Mouse (Mus musculus): ENCODE measurements around the gene Grap2.

The Grap2 gene

GRCm38 (mm10) chr15:80683990-80684389 lies 111.6 kb downstream of the Grap2 start:
- DNase-seq (ENCODE audit: low spot score), result no peak

DNA sequence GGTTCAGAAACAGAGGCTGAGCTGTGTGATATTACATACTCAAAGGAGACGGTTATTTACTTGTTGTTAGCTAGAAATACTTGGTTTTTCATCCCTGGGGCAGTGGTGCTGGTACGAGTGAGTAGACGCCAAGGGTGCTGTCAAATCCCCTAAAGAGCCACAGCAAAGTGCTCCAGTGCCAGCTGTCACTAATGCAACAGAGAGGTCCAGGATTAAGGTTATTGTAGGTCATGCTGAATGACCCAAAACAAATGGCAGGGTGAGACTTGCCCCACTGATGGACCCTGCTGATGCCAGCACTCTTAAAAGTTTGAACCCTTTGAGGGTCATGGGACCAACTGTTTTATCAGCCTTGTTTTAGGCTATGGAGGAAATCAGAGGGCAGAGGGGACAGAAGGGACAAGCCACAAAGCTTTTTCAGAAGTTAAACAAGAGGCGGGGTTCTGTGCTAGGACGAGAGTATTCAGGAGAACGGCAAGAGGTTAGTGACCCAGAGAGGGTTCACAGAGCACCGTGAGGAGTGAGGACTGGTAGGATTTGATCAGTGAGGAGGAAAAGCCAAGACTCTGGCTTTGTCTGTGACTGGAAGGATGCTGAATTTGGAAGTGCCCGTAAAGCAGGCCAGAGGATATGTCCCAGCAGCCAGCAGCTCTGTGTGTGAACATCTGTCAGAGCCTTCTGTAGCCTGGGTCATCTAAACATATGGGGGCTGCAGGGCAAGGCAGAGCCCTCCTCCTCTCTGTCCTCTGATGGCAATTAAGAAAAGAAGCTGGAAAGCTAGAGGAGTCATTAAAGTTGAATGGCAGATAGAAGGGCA lies 112.6 kb downstream of the Grap2 start:
- DNase-seq (ENCODE audit: low spot score), result no peak

- no peak for DNase-seq (ENCODE audit: low spot score)
These were observed 113.2 kb downstream of the Grap2 start for GRCm38 (mm10) chr15:80685603-80685895.

DNA sequence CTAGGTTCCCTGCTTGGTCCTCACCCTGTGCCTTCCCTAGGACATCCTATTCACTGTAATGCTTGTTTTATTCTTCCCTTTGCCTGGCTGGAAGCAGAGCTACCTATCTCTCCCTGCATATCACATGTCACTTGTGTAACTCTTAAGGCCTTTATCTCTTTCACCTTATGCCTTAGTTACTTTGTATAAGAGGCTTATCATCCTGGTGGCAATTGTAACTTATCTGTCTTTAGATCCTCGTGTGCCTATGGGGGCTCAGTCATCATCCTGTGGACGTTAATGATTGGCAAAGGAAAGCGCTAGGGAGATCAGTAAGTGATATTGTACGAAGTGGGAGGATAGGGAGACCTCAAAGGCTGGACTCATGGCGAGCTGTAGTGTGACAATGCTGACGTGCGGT lies 116.1 kb downstream of the Grap2 start:
- no peak for DNase-seq (ENCODE audit: low spot score)

- DNase-seq (ENCODE audit: low spot score), result no peak
These were observed 121.1 kb downstream of the Grap2 start for GRCm38 (mm10) chr15:80693492-80693891.

GRCm38 (mm10) chr15:80694125-80694910 lies 121.9 kb downstream of the Grap2 start:
- DNase-seq (ENCODE audit: low spot score), result no peak

DNA sequence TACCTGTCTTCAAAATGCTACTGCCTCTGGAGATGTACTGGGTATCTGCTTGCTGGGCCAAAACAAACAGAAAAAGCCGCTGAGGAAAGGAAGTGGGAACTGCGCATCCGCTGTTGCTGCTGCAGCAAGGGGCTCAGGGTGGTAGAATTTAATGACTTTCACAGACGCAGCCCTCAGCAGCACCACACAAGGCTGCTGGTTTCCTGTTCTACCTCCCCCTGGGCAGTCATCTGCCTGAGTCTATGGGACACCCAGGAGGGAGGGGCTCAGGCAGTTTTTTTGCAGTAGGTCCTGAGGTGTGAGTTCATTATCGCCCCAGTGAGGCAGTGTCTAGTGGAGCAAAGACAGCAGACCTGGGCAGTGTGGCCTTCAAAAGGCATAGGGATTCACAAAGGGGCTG lies 125.2 kb downstream of the Grap2 start:
- no peak for DNase-seq (ENCODE audit: low spot score)

DNA sequence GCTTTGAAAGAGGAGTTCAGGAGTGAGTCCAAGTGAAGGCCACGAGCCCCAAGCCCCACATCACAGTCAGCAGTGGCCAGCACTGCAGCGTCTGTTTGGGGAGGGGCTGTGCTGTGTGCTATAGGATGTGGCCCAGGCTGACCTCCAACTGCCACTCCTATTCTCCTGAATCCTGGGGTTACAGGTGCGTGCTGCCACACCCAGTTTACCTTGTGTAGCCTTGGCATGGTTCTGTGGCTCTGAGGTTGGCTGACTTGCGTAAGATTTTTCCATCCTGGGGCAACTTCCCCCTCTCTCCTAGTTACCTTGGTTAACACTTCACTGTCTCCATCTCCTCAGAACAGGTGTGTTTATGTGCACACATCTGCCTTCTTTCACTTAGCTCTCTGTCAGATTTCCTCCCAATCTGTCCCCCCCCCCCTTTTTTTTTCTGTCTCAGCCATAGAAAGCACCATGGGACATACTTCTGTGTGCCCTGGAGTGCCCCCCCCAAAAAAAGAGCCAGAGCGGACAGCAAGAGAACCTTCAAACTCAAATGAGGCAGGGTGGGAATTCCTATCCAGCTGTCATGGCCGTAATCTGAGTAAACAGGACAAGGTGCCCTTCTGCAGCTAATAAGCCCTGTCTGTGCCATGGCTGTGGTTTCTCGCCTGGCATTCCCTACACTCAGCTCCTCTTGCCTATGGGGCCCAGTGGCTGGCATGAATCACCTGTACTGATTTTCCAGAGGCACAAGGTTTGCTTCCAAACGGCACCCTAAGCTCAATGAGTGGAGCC lies 129.3 kb downstream of the Grap2 start:
- DNase-seq (ENCODE audit: low spot score), result no peak
